Mouse (Mus musculus): ENCODE results near the gene Gbf1.

DNA sequence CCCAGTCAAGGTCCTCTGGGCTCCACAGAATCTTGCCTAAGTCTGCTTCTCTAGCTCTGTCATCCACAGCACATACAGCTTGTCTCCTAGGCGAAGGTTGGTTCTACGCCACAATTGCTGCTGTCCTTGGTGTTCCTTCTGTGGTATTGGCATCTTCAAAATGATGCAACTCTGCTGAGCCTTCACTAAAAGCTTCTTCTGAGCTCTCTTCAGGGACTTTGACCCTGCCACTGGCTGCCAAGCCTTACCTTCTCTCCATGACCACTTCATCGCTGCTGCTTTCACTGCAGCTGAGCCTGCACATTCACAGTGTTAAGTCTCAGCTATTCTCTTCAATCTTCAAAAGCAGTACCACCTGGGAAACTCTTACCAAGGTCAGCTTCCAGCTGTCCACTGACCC, 29.9 kb downstream of the Gbf1 start:
- TF ChIP-seq POLR2A (IDR thresholded peaks at IDR 0.05; ENCODE audit: insufficient read length, low read depth) (no peak), MAX (IDR thresholded peaks at IDR 0.05; ENCODE audit: low read depth) (no peak), E2F4 (IDR thresholded peaks at IDR 0.05; ENCODE audit: insufficient read depth) (no peak), MYOG (IDR thresholded peaks at IDR 0.05; ENCODE audit: control insufficient read depth in 1 of 3, insufficient read depth in 1 of 3, insufficient read length in 2 of 3, low read depth in 2 of 3) (no peak), MYOD1 (IDR thresholded peaks at IDR 0.05; ENCODE audit: control insufficient read depth in 1 of 3, insufficient read length in 2 of 3, low read depth in 2 of 3) (no peak), USF1 (IDR thresholded peaks at IDR 0.05; ENCODE audit: low read depth) (no peak), TCF12 (IDR thresholded peaks at IDR 0.05; ENCODE audit: insufficient read depth, poor library complexity, severe bottlenecking) (no peak), POLR2AphosphoS2 (IDR thresholded peaks at IDR 0.05; ENCODE audit: insufficient read length, low read depth) (no peak), CEBPB (IDR thresholded peaks at IDR 0.05; ENCODE audit: insufficient read depth, poor library complexity, severe bottlenecking) (no peak), REST (IDR thresholded peaks at IDR 0.05; ENCODE audit: insufficient read depth, insufficient read length) (no peak), TCF3 (IDR thresholded peaks at IDR 0.05; ENCODE audit: insufficient read length, low read depth) (no peak), SRF (IDR thresholded peaks at IDR 0.05; ENCODE audit: control insufficient read depth, insufficient read length, low read depth) (no peak)
